Mouse (Mus musculus) heart, embryonic 12.5 days (tissue): ENCODE measurements around the gene Fcgbp. TPM values are rescaled to one million over a fixed set of nuclear protein-coding genes. Genes with fewer than 3 reads are reported as not detected.

ENCODE experiments used
- polyA plus RNA-seq: library from polyadenylated mRNA; unstranded; fragments of >200 nt; fragmentation: Nextera tagmentation; extraction: Ambion mirVana; gene quantifications from 2 replicates; pipeline ENCODE4 v1.2.1, GENCODE M21; 2016

Fcgbp gene
- polyA plus RNA-seq, 1 experiment from 2014 or later: not detected

Other genes starting within 250 kb of the Fcgbp start
- 5.6 and 6.6 TPM in 2 replicates for gene Zfp59, start 232.6 kb upstream of the Fcgbp start, polyA plus RNA-seq
- 3.7 and 4.4 TPM in 2 replicates for gene Zfp607a, start 213.7 kb upstream of the Fcgbp start, polyA plus RNA-seq
- 8.4 and 8.5 TPM in 2 replicates for gene Zfp974, start 141.8 kb upstream of the Fcgbp start, polyA plus RNA-seq
- 13.9 TPM in 2 replicates for gene Zfp780b, start 92.1 kb upstream of the Fcgbp start, polyA plus RNA-seq
- 2.1 and 2.8 TPM in 2 replicates for gene Zfp850, start 57.1 kb upstream of the Fcgbp start, polyA plus RNA-seq
- gene Psmc4, start 21.1 kb upstream of the Fcgbp start, polyA plus RNA-seq: 236 and 237 TPM in 2 replicates
- 0.04 and 0.08 TPM in 2 replicates for gene 9530053A07Rik, start 58.2 kb downstream of the Fcgbp start, polyA plus RNA-seq
- 92.1 TPM in 2 replicates for gene Fbl, start 98.5 kb downstream of the Fcgbp start, polyA plus RNA-seq
- gene Dyrk1b, start 108.2 kb downstream of the Fcgbp start, polyA plus RNA-seq: 9.1 and 11.4 TPM in 2 replicates
- 7.4 and 8.7 TPM in 2 replicates for gene Eid2, start 196.6 kb downstream of the Fcgbp start, polyA plus RNA-seq
- gene Eid2b, start 206.5 kb downstream of the Fcgbp start, polyA plus RNA-seq: 8.2 and 8.8 TPM in 2 replicates
- gene Selenov, start 219.9 kb downstream of the Fcgbp start, polyA plus RNA-seq: not detected in 2 replicates
- gene Dll3, start 231.0 kb downstream of the Fcgbp start, polyA plus RNA-seq: 0.26 TPM in 1 of 2 replicates, not detected in the other
- 133 and 136 TPM in 2 replicates for gene Timm50, start 240.8 kb downstream of the Fcgbp start, polyA plus RNA-seq